8 mouse cellular contexts compared by ENCODE assay signal in genomic region chr13:14062209-14063012, GRCm38 (mm10). TPM values are rescaled to one million over a fixed set of nuclear protein-coding genes. Genes with fewer than 3 reads are reported as not detected.
DNase-seq lines count a peak whose midpoint lies in the region; ATAC-seq and TF ChIP-seq lines count a peak whose summit lies in the region.

No protein-coding gene starts in this region.

- H3K9ac ChIP-seq in lung, embryonic 14.5 days, result peak overlapping the region; percentile 71
- peak overlapping the region; percentile 88 for H3K9ac ChIP-seq in hindbrain, embryonic 12.5 days
- H3K9ac ChIP-seq in midbrain, embryonic 14.5 days (replicated peaks; ENCODE audit: low read length), result peak overlapping the region; percentile 73

- peaks cover 10% of the 10 kb centered on the region; the same call in 1 of the 2 replicates for H3K36me3 ChIP-seq in lung, embryonic 14.5 days (ENCODE audit: insufficient read depth)
- peaks cover 8% of the 10 kb centered on the region for H3K36me3 ChIP-seq in hindbrain, embryonic 12.5 days
- peaks cover 14% of the 10 kb centered on the region for H3K36me3 ChIP-seq in midbrain, embryonic 14.5 days (ENCODE audit: control insufficient read depth, insufficient read depth, low read length)

- no peak for ATAC-seq in lung, embryonic 14.5 days (ENCODE audit: insufficient read depth)
- ATAC-seq in hindbrain, embryonic 12.5 days (ENCODE audit: low FRiP score), result no peak
- no peak for ATAC-seq in midbrain, embryonic 14.5 days (ENCODE audit: low FRiP score, low TSS enrichment)

- H3K4me2 ChIP-seq in lung, embryonic 14.5 days, result peak overlapping the region; percentile 79
- peak overlapping the region; percentile 78 for H3K4me2 ChIP-seq in hindbrain, embryonic 12.5 days (replicated peaks)
- peak overlapping the region; percentile 64 for H3K4me2 ChIP-seq in midbrain, embryonic 14.5 days (ENCODE audit: low read length)

- H3K9me3 ChIP-seq in lung, embryonic 14.5 days (ENCODE audit: low read depth, low read length), result no peaks in the 10 kb centered on the region
- H3K9me3 ChIP-seq in hindbrain, embryonic 12.5 days (replicated peaks), result no peaks in the 10 kb centered on the region
- no peaks in the 10 kb centered on the region for H3K9me3 ChIP-seq in midbrain, embryonic 14.5 days (ENCODE audit: control insufficient read depth, low read length)

- no peak for TF ChIP-seq CTCF in lung, embryonic 14.5 days (IDR thresholded peaks at IDR 0.05; ENCODE audit: low read depth)

- no peaks in the 10 kb centered on the region for H3K27me3 ChIP-seq in lung, embryonic 14.5 days (ENCODE audit: insufficient read depth, low read length)
- H3K27me3 ChIP-seq in hindbrain, embryonic 12.5 days, result no peaks in the 10 kb centered on the region
- H3K27me3 ChIP-seq in midbrain, embryonic 14.5 days (ENCODE audit: control insufficient read depth, insufficient read depth, low read length), result no peaks in the 10 kb centered on the region

- no peaks in the 10 kb centered on the region; the same call in 1 of the 2 replicates for H3K4me1 ChIP-seq in lung, embryonic 14.5 days (ENCODE audit: insufficient read depth)
- H3K4me1 ChIP-seq in hindbrain, embryonic 12.5 days, result peaks cover 27% of the 10 kb centered on the region
- peaks cover 25% of the 10 kb centered on the region for H3K4me1 ChIP-seq in midbrain, embryonic 14.5 days (ENCODE audit: control insufficient read depth, insufficient read depth, low read length)

- 5% methylated on average over 11 of the region's 11 CpGs for WGBS in lung, embryonic 14.5 days
- WGBS in hindbrain, embryonic 12.5 days, result 7% methylated on average over 11 of the region's 11 CpGs
- WGBS in midbrain, embryonic 14.5 days, result 6% methylated on average over 11 of the region's 11 CpGs

- peak overlapping the region; percentile 98 for H3K4me3 ChIP-seq in lung, embryonic 14.5 days (ENCODE audit: low read depth, low read length)
- H3K4me3 ChIP-seq in hindbrain, embryonic 12.5 days, result peak overlapping the region; percentile 100
- peak overlapping the region; percentile 65 for H3K4me3 ChIP-seq in midbrain, embryonic 14.5 days (replicated peaks; ENCODE audit: low read depth, low read length)

- peak overlapping the region; percentile 90 for H3K27ac ChIP-seq in lung, embryonic 14.5 days (ENCODE audit: low read depth)
- peak overlapping the region; percentile 91 for H3K27ac ChIP-seq in hindbrain, embryonic 12.5 days
- H3K27ac ChIP-seq in midbrain, embryonic 14.5 days (replicated peaks; ENCODE audit: low read depth, low read length), result peak overlapping the region; percentile 90

- peak; percentile 19 for DNase-seq in lung, embryonic 14.5 days
- DNase-seq in lung, postnatal 10 days, result no peak
- peak; percentile 10 for DNase-seq in brain, adult 2 months (ENCODE audit: low read depth, low spot score)
- DNase-seq in midbrain, embryonic 14.5 days, result no peak
- DNase-seq in adrenal gland, postnatal 10 days, result no peak
- no peak for DNase-seq in spleen, postnatal 10 days (ENCODE audit: low spot score in 2 of 2)
- no peak for DNase-seq in adrenal gland, postnatal 4 days (ENCODE audit: low spot score in 2 of 2)

RNA-seq across cellular contexts. Expression of gene Arid4b, which starts 0.6 kb away (rescaled TPM):
- polyA plus RNA-seq in lung, embryonic 14.5 days (2014; fragmentation: Nextera tagmentation; extraction: Ambion mirVana), result 61.3 and 61.9 TPM in 2 replicates
- 93.0 and 97.9 TPM in 2 replicates for polyA plus RNA-seq in hindbrain, embryonic 12.5 days (2016; fragmentation: Nextera tagmentation; extraction: Ambion mirVana)
- polyA plus RNA-seq in midbrain, embryonic 14.5 days (2014; fragmentation: Nextera tagmentation; extraction: Ambion mirVana), result 73.8 and 82.4 TPM in 2 replicates
- total RNA-seq in adrenal gland, postnatal 10 days (2021), result 10 to 100 TPM; 28.4 to 33.4 TPM
- 10 to 100 TPM; 42.0 to 45.9 TPM for total RNA-seq in adrenal gland, postnatal 4 days (2021)

RNA-seq across cellular contexts. Expression of gene Ggps1, which starts 0.9 kb away (rescaled TPM):
- 50.3 and 50.7 TPM in 2 replicates for polyA plus RNA-seq in lung, embryonic 14.5 days (2014; fragmentation: Nextera tagmentation; extraction: Ambion mirVana)
- 68.1 and 76.6 TPM in 2 replicates for polyA plus RNA-seq in hindbrain, embryonic 12.5 days (2016; fragmentation: Nextera tagmentation; extraction: Ambion mirVana)
- polyA plus RNA-seq in midbrain, embryonic 14.5 days (2014; fragmentation: Nextera tagmentation; extraction: Ambion mirVana), result 75.7 and 97.1 TPM in 2 replicates
- total RNA-seq in adrenal gland, postnatal 10 days (2021), result 10 to 100 TPM; 30.8 to 32.2 TPM
- total RNA-seq in adrenal gland, postnatal 4 days (2021), result 10 to 100 TPM; 41.8 to 45.9 TPM

RNA-seq across cellular contexts. Expression of gene Tbce, which starts 23.0 kb away (rescaled TPM):
- 51.9 and 54.7 TPM in 2 replicates for polyA plus RNA-seq in lung, embryonic 14.5 days (2014; fragmentation: Nextera tagmentation; extraction: Ambion mirVana)
- polyA plus RNA-seq in hindbrain, embryonic 12.5 days (2016; fragmentation: Nextera tagmentation; extraction: Ambion mirVana), result 78.7 and 86.3 TPM in 2 replicates
- 106 and 107 TPM in 2 replicates for polyA plus RNA-seq in midbrain, embryonic 14.5 days (2014; fragmentation: Nextera tagmentation; extraction: Ambion mirVana)
- total RNA-seq in adrenal gland, postnatal 10 days (2021), result 10 to 100 TPM; 34.0 to 44.0 TPM
- total RNA-seq in adrenal gland, postnatal 4 days (2021), result 10 to 100 TPM; 62.0 to 63.5 TPM

Comparison
In these comparisons a context has a peak if more than half of its experiments do, and no peak if none do; other contexts are left out.
1. DNase-seq: peak in lung, embryonic 14.5 days (single experiment) and brain, adult 2 months (single experiment); none in lung, postnatal 10 days (single experiment), midbrain, embryonic 14.5 days (single experiment), adrenal gland, postnatal 10 days (single experiment), spleen, postnatal 10 days (0 of 2) and adrenal gland, postnatal 4 days (0 of 2).
2. Peak in every context shown above with its lines, with median percentiles within 50 percentile points of each other: H3K27ac ChIP-seq, H3K4me2 ChIP-seq, H3K4me3 ChIP-seq and H3K9ac ChIP-seq.